Mouse (Mus musculus): ENCODE data around the gene Abcg2. TPM values are rescaled to one million over a fixed set of nuclear protein-coding genes. Genes with fewer than 3 reads are reported as not detected.
"Not testable (repeated sequence)": the region's sequence is repeated elsewhere in the genome, so short reads cannot be mapped to it uniquely, and the experiment has no call there.

The Abcg2 gene
- 33.7 and 35.5 TPM in 2 replicates for polyA plus RNA-seq (2015; fragmentation: Nextera tagmentation; extraction: Ambion mirVana)

GRCm38 (mm10) chr6:58584223-58584622 is at the start of gene Abcg2:
Gene Abcg2 (plus strand): TSS chr6:58584523.
- not testable (repeated sequence) for H3K27me3 ChIP-seq; H3K4me3 ChIP-seq; H3K9ac ChIP-seq; H3K4me2 ChIP-seq; H3K36me3 ChIP-seq (ENCODE audit: poor library complexity, severe bottlenecking); ATAC-seq; H3K4me1 ChIP-seq; H3K9me3 ChIP-seq (replicated peaks); H3K27ac ChIP-seq
- 85% methylated on average over 3 of the region's 3 CpGs for whole genome bisulfite sequencing

DNA sequence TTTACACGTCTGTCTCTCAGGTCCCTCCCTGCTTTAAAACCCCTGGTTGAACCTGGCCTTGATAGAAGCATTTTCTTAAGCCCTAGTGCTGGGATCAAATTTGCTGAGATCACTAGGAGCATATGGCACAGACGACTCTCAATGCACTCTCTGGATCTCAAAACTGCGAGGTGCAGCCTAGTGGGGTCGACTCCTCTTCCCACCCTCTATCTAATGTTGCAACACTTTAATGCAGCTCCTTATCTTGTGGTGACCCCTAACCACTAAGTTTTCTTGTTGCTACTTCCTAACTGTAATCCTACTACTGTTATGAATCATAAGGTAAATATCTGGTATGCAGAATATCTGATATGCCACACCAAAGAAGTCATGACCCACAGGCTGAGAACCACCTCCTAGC is 44.1 kb upstream of the Abcg2 start:
- WGBS: 76% methylated on average over 4 of the region's 4 CpGs
- not testable (repeated sequence) for H3K9ac ChIP-seq; H3K27me3 ChIP-seq; H3K4me2 ChIP-seq; H3K4me3 ChIP-seq; H3K9me3 ChIP-seq (replicated peaks); ATAC-seq; H3K27ac ChIP-seq; H3K36me3 ChIP-seq (ENCODE audit: poor library complexity, severe bottlenecking); H3K4me1 ChIP-seq

DNA sequence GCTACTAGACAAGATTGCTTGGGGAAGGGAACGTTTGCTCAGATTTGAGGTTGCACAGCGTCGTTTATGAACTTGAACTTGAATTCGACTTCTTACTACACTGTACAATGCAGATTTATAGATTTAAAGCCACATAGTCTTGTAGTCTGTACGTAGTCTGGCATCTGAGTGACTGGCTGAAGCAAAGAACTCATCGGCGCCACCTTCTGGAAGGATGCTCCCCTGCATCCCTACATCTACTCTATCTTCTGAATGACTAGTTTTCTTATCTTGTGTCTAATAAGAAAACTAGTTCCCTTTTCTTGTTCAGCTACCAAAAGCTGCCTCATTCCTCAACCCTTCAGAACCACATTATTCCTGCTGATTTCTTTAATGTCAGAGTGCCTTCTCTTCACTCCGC is 41.5 kb upstream of the Abcg2 start:
- not testable (repeated sequence) for H3K9me3 ChIP-seq (replicated peaks); H3K4me2 ChIP-seq; H3K4me1 ChIP-seq; ATAC-seq; H3K27ac ChIP-seq; H3K36me3 ChIP-seq (ENCODE audit: poor library complexity, severe bottlenecking); H3K4me3 ChIP-seq; H3K9ac ChIP-seq; H3K27me3 ChIP-seq
- WGBS: 56% methylated on average over 8 of the region's 8 CpGs

- H3K27ac ChIP-seq; H3K4me1 ChIP-seq; H3K9ac ChIP-seq; H3K36me3 ChIP-seq (ENCODE audit: poor library complexity, severe bottlenecking); H3K9me3 ChIP-seq (replicated peaks); ATAC-seq; H3K27me3 ChIP-seq; H3K4me2 ChIP-seq; H3K4me3 ChIP-seq: not testable (repeated sequence)
- WGBS: 40% methylated on average over 2 of the region's 2 CpGs
Observed at GRCm38 (mm10) chr6:58544971-58545370, 39.4 kb upstream of the Abcg2 start.

DNA sequence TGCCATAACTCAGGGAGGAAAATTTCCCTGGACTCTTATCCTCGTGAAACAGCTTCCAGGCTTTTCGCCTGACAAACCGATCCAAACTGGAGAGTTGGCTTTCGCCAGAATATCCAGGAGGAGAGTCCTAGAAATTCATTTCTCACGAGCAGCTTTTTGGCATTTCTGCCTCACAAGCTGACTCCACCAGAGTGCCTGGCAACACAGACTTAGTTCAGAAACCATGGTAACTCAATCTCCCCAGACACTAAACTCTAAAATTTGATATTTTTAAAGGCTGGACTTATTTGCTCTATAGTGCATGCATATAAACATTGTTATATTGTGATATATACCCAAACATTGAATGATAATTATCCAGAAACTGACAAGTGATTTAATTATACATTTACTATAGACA is 38.3 kb upstream of the Abcg2 start:
- H3K27me3 ChIP-seq; H3K36me3 ChIP-seq (ENCODE audit: poor library complexity, severe bottlenecking); H3K9me3 ChIP-seq (replicated peaks); ATAC-seq; H3K4me2 ChIP-seq; H3K4me1 ChIP-seq; H3K9ac ChIP-seq; H3K27ac ChIP-seq; H3K4me3 ChIP-seq: not testable (repeated sequence)
- 77% methylated on average over 5 of the region's 5 CpGs for WGBS

- no peaks in the 10 kb centered on the region for H3K36me3 ChIP-seq (ENCODE audit: poor library complexity, severe bottlenecking)
- no peaks in the 10 kb centered on the region for H3K9me3 ChIP-seq (replicated peaks)
- H3K4me2 ChIP-seq: no peak overlapping the region
- WGBS: 10% methylated on average over 4 of the region's 4 CpGs
- no peaks in the 10 kb centered on the region for H3K27me3 ChIP-seq
- ATAC-seq: no peak
- no peak overlapping the region for H3K4me3 ChIP-seq
- H3K27ac ChIP-seq: no peak overlapping the region
- no peak overlapping the region for H3K9ac ChIP-seq
- no peaks in the 10 kb centered on the region for H3K4me1 ChIP-seq
Observed at GRCm38 (mm10) chr6:58546816-58547215, 37.5 kb upstream of the Abcg2 start.

GRCm38 (mm10) chr6:58553812-58554211 is 30.5 kb upstream of the Abcg2 start:
- not testable (repeated sequence) for ATAC-seq, H3K27ac ChIP-seq, H3K4me2 ChIP-seq

DNA sequence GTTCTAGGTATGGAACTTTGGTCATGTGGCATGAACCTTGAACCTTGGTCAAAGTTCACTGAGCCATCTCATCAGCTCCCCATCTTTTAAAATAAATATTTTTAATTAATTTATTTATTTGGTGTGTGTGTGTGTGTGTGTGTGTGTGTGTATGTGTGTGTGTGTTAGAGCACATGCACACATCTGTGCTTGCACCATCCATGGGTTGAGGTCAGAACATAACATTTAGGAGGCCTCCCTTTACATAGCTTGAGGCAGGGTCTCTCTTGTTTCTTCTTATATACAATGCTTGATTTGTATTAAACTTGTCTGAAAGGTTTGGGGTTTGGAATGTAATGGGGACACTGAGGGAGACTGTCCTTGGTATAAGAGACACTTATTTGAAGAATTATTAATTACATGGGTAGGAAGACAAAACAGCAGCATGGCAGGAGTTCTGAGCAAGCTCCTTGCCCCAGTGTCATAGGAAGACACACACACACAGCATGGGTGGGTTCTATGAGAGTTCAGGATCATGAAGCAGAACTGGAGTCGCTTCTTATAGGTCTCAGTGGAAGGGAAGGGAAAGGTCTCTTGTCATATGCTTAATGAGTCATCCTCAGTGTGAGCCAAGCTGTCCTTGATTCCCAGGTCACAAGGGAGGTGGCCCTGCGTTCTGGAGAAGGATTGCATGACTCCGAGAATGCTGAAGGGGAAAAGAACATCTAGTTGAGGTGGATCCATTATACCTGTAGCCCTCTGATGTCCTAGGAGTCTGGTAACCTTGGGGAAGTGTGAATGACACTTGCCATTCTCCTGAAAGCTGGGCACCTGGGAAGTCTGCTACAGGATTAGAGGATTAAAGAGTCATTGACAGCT is 9.9 kb downstream of the Abcg2 start:
- not testable (repeated sequence) for H3K9me3 ChIP-seq (replicated peaks); H3K27me3 ChIP-seq; H3K9ac ChIP-seq; ATAC-seq; H3K4me2 ChIP-seq; H3K36me3 ChIP-seq (ENCODE audit: poor library complexity, severe bottlenecking); H3K4me1 ChIP-seq; H3K27ac ChIP-seq; H3K4me3 ChIP-seq
- WGBS: 42% methylated on average over 3 of the region's 3 CpGs

More at GRCm38 (mm10) chr6:58553812-58554211, 30.5 kb upstream of the Abcg2 start:
- H3K9me3 ChIP-seq (replicated peaks); H3K4me1 ChIP-seq; H3K36me3 ChIP-seq (ENCODE audit: poor library complexity, severe bottlenecking); H3K27me3 ChIP-seq; H3K4me3 ChIP-seq; H3K9ac ChIP-seq: not testable (repeated sequence)

DNA sequence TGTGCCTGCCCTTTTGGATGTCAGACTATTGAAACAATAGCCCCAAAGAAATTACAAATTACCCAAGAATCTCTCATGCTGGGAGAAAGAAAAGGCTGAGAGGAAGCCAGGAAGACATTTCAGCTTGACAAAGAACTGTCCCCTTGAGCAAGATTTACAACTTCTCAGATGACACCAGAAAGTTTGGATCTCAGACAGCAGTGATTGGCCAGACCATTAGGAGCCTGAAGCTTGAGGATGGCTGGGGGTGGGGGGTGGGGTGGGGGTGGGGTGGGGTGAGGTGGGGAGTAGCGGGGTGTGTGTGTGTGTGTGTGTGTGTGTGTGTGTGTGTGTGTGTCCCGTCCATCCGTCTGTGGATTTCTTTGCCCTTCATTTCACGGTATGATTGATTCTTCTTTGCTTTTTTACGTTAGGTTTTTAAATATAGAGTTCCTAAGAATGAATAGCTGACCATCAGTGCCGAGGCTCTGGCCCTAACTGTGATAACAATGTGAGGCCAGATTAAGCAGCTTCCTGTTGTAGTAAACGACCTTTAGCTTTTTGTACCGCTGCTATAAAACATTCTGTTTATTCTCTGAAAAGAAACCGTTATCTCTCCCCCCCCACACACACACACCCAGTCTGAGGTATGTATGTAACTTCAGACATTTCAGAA is 11.4 kb downstream of the Abcg2 start:
- H3K4me2 ChIP-seq: peak overlapping the region; percentile 54
- H3K9me3 ChIP-seq (replicated peaks); H3K27me3 ChIP-seq; H3K36me3 ChIP-seq (ENCODE audit: poor library complexity, severe bottlenecking); H3K4me1 ChIP-seq: not testable (repeated sequence)
- H3K27ac ChIP-seq: peak overlapping the region; percentile 1; the same call in 1 of the 2 replicates
- WGBS: 11% methylated on average over 7 of the region's 9 CpGs
- ATAC-seq: peak; percentile 71; the same call in 1 of the 2 replicates
- peak overlapping the region; percentile 31 for H3K4me3 ChIP-seq
- peak overlapping the region; percentile 64 for H3K9ac ChIP-seq

DNA sequence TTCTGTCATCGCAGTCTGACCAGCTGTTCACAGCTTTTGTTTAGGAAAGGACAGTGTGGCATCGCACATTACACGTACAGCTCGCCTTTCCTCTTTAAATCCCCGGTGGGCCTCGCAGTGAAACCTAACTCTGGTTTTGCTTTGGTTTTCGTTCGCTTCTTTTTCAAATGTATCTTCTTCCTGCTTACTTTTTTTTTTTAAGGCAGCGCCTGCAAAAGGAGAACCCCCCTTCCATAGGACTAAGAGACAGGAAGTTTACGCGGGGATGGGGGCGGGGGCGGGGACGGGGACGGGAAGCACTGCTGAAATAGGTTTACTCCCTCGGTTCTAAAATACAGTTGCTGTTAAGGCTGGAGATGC is 12.0 kb downstream of the Abcg2 start:
- H3K27me3 ChIP-seq: no peaks in the 10 kb centered on the region
- H3K9ac ChIP-seq: peak overlapping the region; percentile 64
- 0 out of 2 replicates have a peak, but pooled peaks cover 6% of the 10 kb centered on the region for H3K4me1 ChIP-seq
- no peaks in the 10 kb centered on the region for H3K36me3 ChIP-seq (ENCODE audit: poor library complexity, severe bottlenecking)
- H3K4me2 ChIP-seq: peak overlapping the region; percentile 54
- H3K4me3 ChIP-seq: peak overlapping the region; percentile 31
- 18% methylated on average over 16 of the region's 16 CpGs for whole genome bisulfite sequencing
- ATAC-seq: peak; percentile 80
- no peaks in the 10 kb centered on the region for H3K9me3 ChIP-seq (replicated peaks)
- peak overlapping the region; percentile 1; the same call in 1 of the 2 replicates for H3K27ac ChIP-seq

DNA sequence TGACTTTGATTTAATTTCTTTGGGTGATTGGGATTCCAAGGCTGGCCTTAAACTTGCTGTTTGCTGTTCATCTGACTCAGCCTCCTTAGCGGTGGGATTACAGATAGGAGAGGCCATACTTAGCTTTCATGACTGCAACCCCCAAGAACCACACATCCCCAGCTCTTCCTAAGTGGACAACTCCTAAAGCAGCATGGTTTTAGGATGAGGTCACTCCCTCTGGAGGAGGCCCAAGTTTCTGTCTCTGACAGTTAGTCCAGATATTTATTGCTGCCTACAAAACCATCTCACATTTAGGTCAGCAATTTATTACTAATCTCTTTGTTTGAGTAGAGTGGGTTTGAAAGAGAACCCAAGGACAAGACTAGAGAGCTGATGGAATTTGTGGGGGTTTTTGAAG is 17.8 kb downstream of the Abcg2 start:
- not testable (repeated sequence) for H3K9me3 ChIP-seq (replicated peaks); ATAC-seq; H3K4me2 ChIP-seq; H3K36me3 ChIP-seq (ENCODE audit: poor library complexity, severe bottlenecking); H3K4me3 ChIP-seq; H3K27ac ChIP-seq; H3K27me3 ChIP-seq; H3K9ac ChIP-seq; H3K4me1 ChIP-seq
- WGBS: 79% methylated on average over 1 of the region's 1 CpGs

- not testable (repeated sequence) for ATAC-seq, H3K4me1 ChIP-seq
Observed at GRCm38 (mm10) chr6:58602991-58603390, 18.7 kb downstream of the Abcg2 start.

More at GRCm38 (mm10) chr6:58602991-58603390, 18.7 kb downstream of the Abcg2 start:
- H3K27ac ChIP-seq; H3K4me2 ChIP-seq; H3K27me3 ChIP-seq; H3K9ac ChIP-seq; H3K36me3 ChIP-seq (ENCODE audit: poor library complexity, severe bottlenecking); H3K4me3 ChIP-seq; H3K9me3 ChIP-seq (replicated peaks): not testable (repeated sequence)

Measured in forebrain, embryonic 13.5 days (tissue).